Mouse (Mus musculus): ENCODE measurements around the gene Cacna1e. TPM values are rescaled to one million over a fixed set of nuclear protein-coding genes. Genes with fewer than 3 reads are reported as not detected.

Cacna1e gene
- polyA plus RNA-seq, 1 experiment from 2014 or later, result 1.0 TPM

DNA sequence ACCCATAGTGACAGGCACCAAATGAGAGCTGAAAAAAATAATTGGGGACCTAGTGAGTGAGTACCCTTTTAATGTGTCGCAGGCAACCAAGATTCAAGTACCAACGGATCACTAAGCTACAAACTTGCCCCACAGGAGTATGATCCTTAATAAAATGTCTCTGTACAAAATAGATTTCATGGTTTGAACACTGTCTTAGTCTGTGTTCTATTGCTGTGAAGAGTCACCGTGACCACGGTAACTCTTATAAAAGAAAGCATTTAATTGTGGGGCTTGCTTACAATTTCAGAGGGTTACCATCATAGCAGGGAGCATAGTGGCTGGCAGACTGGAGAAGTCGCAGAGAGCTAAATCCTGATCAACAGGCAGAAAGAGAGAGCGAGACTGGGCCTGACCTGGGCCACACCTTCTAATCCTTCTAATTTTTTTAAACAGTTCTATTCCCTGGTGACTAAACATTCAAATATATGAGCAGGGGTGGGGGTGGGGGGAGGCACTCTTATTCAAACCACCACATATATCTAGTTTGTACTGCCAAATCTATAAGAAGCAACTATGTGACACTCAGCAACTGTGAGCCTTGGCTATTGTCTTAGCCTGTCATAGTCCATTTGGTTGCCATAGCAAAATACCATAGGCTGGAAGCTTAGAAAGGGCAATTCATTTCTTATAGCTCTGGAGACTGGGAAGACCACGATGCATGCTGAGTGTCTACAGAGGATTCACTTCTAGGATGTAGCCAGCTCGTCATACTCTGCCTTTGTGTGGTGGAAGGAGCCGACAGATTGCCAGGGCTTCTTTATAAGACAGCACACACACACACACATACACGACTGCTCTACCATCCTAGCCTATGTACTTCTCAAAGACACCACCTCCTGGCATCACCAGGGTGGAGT is 52.8 kb downstream of the Cacna1e start:
- no peaks in the 10 kb centered on the region for H3K9me3 ChIP-seq
- DNase-seq (ENCODE audit: low spot score), result no peak
- H3K4me3 ChIP-seq, result no peak overlapping the region
- H3K36me3 ChIP-seq (replicated peaks), result no peaks in the 10 kb centered on the region
- no peak overlapping the region for H3K27ac ChIP-seq (replicated peaks)
- no peaks in the 10 kb centered on the region for H3K27me3 ChIP-seq (replicated peaks; ENCODE audit: low read depth, poor library complexity, severe bottlenecking)
- WGBS, result 81% methylated on average over 10 of the region's 10 CpGs
- H3K4me1 ChIP-seq, result peaks cover 10% of the 10 kb centered on the region; the same call in 1 of the 2 replicates

GRCm38 (mm10) chr1:154830051-154830450 is 54.2 kb downstream of the Cacna1e start:
- Histone ChIP-seq H3K9me3 (no peaks in the 10 kb centered on the region), H3K27me3 (replicated peaks; ENCODE audit: low read depth, poor library complexity, severe bottlenecking) (no peaks in the 10 kb centered on the region), H3K36me3 (replicated peaks) (no peaks in the 10 kb centered on the region), H3K4me1 (peaks cover 10% of the 10 kb centered on the region; the same call in 1 of the 2 replicates), H3K4me3 (no peak overlapping the region), H3K27ac (replicated peaks) (no peak overlapping the region)
- WGBS, result 87% methylated on average over 6 of the region's 6 CpGs
- DNase-seq (ENCODE audit: low spot score), result no peak

GRCm38 (mm10) chr1:154823098-154823497 is 61.2 kb downstream of the Cacna1e start:
- H3K4me3 ChIP-seq, result no peak overlapping the region
- WGBS, result 77% methylated on average over 3 of the region's 3 CpGs
- H3K4me1 ChIP-seq, result no peaks in the 10 kb centered on the region
- no peak for DNase-seq (ENCODE audit: low spot score)
- H3K27ac ChIP-seq (replicated peaks), result no peak overlapping the region
- H3K36me3 ChIP-seq (replicated peaks), result no peaks in the 10 kb centered on the region
- H3K27me3 ChIP-seq (replicated peaks; ENCODE audit: low read depth, poor library complexity, severe bottlenecking), result no peaks in the 10 kb centered on the region
- no peaks in the 10 kb centered on the region for H3K9me3 ChIP-seq

DNA sequence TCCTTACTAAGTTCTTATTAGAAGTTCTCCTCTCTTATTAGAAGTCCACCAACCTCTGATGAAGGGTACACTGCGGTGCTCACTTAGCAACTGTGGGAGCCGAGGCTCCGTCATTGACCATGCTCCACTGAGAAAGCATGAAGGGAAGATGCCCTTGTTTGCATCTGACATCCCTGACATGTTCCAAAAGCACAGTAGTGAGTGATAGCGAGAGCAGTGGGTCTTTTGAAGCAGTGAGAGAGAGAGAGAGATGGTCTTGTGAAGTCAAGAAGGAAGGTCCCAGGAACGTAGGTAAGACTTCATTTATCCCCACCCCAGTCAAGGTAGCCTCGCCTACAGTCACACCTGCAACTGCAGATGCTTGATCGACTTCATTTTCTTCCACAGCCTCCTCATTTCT is 63.9 kb downstream of the Cacna1e start:
- H3K4me3 ChIP-seq, result no peak overlapping the region

GRCm38 (mm10) chr1:154819960-154820359 is 64.3 kb downstream of the Cacna1e start:
- Histone ChIP-seq H3K4me1 (peaks cover 3% of the 10 kb centered on the region; the same call in 1 of the 2 replicates), H3K27ac (replicated peaks) (no peak overlapping the region), H3K9me3 (no peaks in the 10 kb centered on the region), H3K36me3 (replicated peaks) (no peaks in the 10 kb centered on the region), H3K27me3 (replicated peaks; ENCODE audit: low read depth, poor library complexity, severe bottlenecking) (no peaks in the 10 kb centered on the region), H3K4me3 (no peak overlapping the region)
- 88% methylated on average over 2 of the region's 2 CpGs for WGBS
- DNase-seq (ENCODE audit: low spot score), result no peak

More for the DNA sequence above, 63.9 kb downstream of the Cacna1e start:
- WGBS, result 93% methylated on average over 7 of the region's 7 CpGs
- Histone ChIP-seq H3K27ac (replicated peaks) (no peak overlapping the region), H3K4me1 (peaks cover 3% of the 10 kb centered on the region; the same call in 1 of the 2 replicates), H3K27me3 (replicated peaks; ENCODE audit: low read depth, poor library complexity, severe bottlenecking) (no peaks in the 10 kb centered on the region), H3K9me3 (no peaks in the 10 kb centered on the region), H3K36me3 (replicated peaks) (no peaks in the 10 kb centered on the region)
- no peak for DNase-seq (ENCODE audit: low spot score)

DNA sequence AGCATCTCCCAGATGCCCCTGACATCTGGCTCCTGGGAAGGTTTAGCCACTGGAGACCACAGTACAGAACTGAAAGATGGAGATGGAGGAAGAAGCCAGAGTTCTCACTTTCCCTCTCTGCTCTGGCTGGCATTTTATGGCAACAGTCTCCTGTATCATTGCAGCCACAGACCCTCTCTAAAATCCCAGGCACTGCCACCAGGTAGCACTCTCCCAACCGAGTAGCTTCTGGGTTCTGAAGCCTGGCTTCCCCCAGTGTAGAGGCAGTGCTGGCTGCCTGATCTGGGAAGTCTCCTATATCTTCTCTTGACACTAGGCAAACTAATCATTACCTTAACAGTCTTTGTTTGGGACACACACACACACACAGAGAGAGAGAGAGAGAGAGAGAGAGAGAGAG is 65.6 kb downstream of the Cacna1e start:
- H3K4me1 ChIP-seq, result peaks cover 3% of the 10 kb centered on the region; the same call in 1 of the 2 replicates
- H3K27ac ChIP-seq (replicated peaks), result no peak overlapping the region
- H3K4me3 ChIP-seq, result no peak overlapping the region
- H3K9me3 ChIP-seq, result no peaks in the 10 kb centered on the region
- H3K36me3 ChIP-seq (replicated peaks), result no peaks in the 10 kb centered on the region
- 50% methylated on average over 1 of the region's 1 CpGs for WGBS
- DNase-seq (ENCODE audit: low spot score), result no peak
- no peaks in the 10 kb centered on the region for H3K27me3 ChIP-seq (replicated peaks; ENCODE audit: low read depth, poor library complexity, severe bottlenecking)

DNA sequence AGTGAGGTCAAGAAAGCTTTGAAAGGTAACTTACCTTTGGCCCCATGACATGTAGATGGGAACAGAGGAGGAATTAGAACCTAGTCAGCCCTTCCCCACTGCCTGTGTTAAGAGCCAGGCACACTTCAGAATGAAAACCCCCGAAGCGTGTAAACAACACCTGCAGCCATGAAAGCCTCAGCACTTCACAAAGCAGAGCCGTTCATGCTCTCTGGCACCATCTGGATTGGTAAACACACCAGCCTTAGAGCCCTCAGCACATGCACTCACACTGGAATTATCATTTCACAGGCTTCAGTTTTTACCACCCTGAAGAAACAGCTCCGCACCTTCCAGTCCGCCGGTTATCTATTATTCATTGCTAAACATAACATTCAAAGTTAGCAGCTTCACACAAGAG is 67.5 kb downstream of the Cacna1e start:
- peaks cover 3% of the 10 kb centered on the region; the same call in 1 of the 2 replicates for H3K4me1 ChIP-seq
- no peaks in the 10 kb centered on the region for H3K9me3 ChIP-seq
- H3K4me3 ChIP-seq, result no peak overlapping the region
- DNase-seq (ENCODE audit: low spot score), result no peak
- no peaks in the 10 kb centered on the region for H3K27me3 ChIP-seq (replicated peaks; ENCODE audit: low read depth, poor library complexity, severe bottlenecking)
- no peaks in the 10 kb centered on the region for H3K36me3 ChIP-seq (replicated peaks)
- 89% methylated on average over 6 of the region's 6 CpGs for WGBS
- H3K27ac ChIP-seq (replicated peaks), result no peak overlapping the region

- no peak overlapping the region for H3K27ac ChIP-seq (replicated peaks)
- no peaks in the 10 kb centered on the region for H3K36me3 ChIP-seq (replicated peaks)
- H3K4me1 ChIP-seq, result peaks cover 3% of the 10 kb centered on the region; the same call in 1 of the 2 replicates
- H3K9me3 ChIP-seq, result no peaks in the 10 kb centered on the region
- no peak for DNase-seq (ENCODE audit: low spot score)
- 97% methylated on average over 3 of the region's 3 CpGs for WGBS
- no peak overlapping the region for H3K4me3 ChIP-seq
- H3K27me3 ChIP-seq (replicated peaks; ENCODE audit: low read depth, poor library complexity, severe bottlenecking), result no peaks in the 10 kb centered on the region
Observed at GRCm38 (mm10) chr1:154816267-154816666, 68.0 kb downstream of the Cacna1e start.

GRCm38 (mm10) chr1:154805742-154806141 is 78.6 kb downstream of the Cacna1e start:
- H3K4me3 ChIP-seq, result no peak overlapping the region
- no peaks in the 10 kb centered on the region for H3K4me1 ChIP-seq
- no peaks in the 10 kb centered on the region for H3K27me3 ChIP-seq (replicated peaks; ENCODE audit: low read depth, poor library complexity, severe bottlenecking)
- no peaks in the 10 kb centered on the region for H3K36me3 ChIP-seq (replicated peaks)
- WGBS, result 92% methylated on average over 1 of the region's 1 CpGs
- H3K9me3 ChIP-seq, result no peaks in the 10 kb centered on the region
- no peak overlapping the region for H3K27ac ChIP-seq (replicated peaks)
- DNase-seq (ENCODE audit: low spot score), result no peak

- DNase-seq (ENCODE audit: low spot score), result no peak
- Histone ChIP-seq H3K36me3 (replicated peaks) (no peaks in the 10 kb centered on the region), H3K27ac (replicated peaks) (no peak overlapping the region), H3K27me3 (replicated peaks; ENCODE audit: low read depth, poor library complexity, severe bottlenecking) (no peaks in the 10 kb centered on the region), H3K9me3 (no peaks in the 10 kb centered on the region), H3K4me3 (no peak overlapping the region), H3K4me1 (no peaks in the 10 kb centered on the region)
- WGBS, result 92% methylated on average over 3 of the region's 3 CpGs
Observed at GRCm38 (mm10) chr1:154805038-154805437, 79.3 kb downstream of the Cacna1e start.

GRCm38 (mm10) chr1:154802301-154802904 is 81.9 kb downstream of the Cacna1e start:
- 83% methylated on average over 5 of the region's 5 CpGs for WGBS
- no peaks in the 10 kb centered on the region for H3K9me3 ChIP-seq
- no peak overlapping the region for H3K4me3 ChIP-seq
- DNase-seq (ENCODE audit: low spot score), result no peak
- H3K27ac ChIP-seq (replicated peaks), result no peak overlapping the region
- H3K27me3 ChIP-seq (replicated peaks; ENCODE audit: low read depth, poor library complexity, severe bottlenecking), result no peaks in the 10 kb centered on the region
- no peaks in the 10 kb centered on the region for H3K4me1 ChIP-seq
- H3K36me3 ChIP-seq (replicated peaks), result no peaks in the 10 kb centered on the region

- no peak for DNase-seq (ENCODE audit: low spot score)
- no peaks in the 10 kb centered on the region for H3K36me3 ChIP-seq (replicated peaks)
- no peak overlapping the region for H3K27ac ChIP-seq (replicated peaks)
- no peaks in the 10 kb centered on the region for H3K27me3 ChIP-seq (replicated peaks; ENCODE audit: low read depth, poor library complexity, severe bottlenecking)
- H3K4me1 ChIP-seq, result no peaks in the 10 kb centered on the region
- H3K4me3 ChIP-seq, result no peak overlapping the region
- WGBS, result 75% methylated on average over 30 of the region's 31 CpGs
- no peaks in the 10 kb centered on the region for H3K9me3 ChIP-seq
Observed at GRCm38 (mm10) chr1:154799257-154799656, 85.0 kb downstream of the Cacna1e start.

DNA sequence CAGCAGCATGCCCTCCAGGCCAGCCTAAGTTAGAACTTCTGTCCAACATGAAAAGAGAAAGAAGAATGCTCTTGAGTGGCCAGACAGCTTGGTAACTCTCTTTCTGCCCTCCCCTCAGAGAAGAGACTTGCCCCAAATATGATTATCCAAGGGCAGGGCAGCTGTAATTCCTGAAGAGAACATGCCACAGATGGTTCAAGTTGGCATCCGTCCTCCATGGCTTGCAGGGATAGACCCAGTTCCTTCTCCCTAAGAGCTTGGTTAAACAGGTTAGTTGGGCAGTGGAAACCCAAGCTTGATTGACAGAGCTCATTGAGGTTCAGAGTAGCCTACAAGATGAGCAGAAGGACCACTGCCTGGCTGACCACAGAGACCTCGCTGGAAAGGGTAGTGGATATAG is 85.5 kb downstream of the Cacna1e start:
- no peaks in the 10 kb centered on the region for H3K27me3 ChIP-seq (replicated peaks; ENCODE audit: low read depth, poor library complexity, severe bottlenecking)
- 78% methylated on average over 2 of the region's 2 CpGs for WGBS
- H3K4me3 ChIP-seq, result no peak overlapping the region
- no peak overlapping the region for H3K27ac ChIP-seq (replicated peaks)
- H3K36me3 ChIP-seq (replicated peaks), result no peaks in the 10 kb centered on the region
- no peaks in the 10 kb centered on the region for H3K4me1 ChIP-seq
- DNase-seq (ENCODE audit: low spot score), result no peak
- no peaks in the 10 kb centered on the region for H3K9me3 ChIP-seq

Data from embryonic facial prominence, embryonic 10.5 days (tissue).